Comparison of ENCODE assay signal across 9 mouse cellular contexts in the genomic region with DNA sequence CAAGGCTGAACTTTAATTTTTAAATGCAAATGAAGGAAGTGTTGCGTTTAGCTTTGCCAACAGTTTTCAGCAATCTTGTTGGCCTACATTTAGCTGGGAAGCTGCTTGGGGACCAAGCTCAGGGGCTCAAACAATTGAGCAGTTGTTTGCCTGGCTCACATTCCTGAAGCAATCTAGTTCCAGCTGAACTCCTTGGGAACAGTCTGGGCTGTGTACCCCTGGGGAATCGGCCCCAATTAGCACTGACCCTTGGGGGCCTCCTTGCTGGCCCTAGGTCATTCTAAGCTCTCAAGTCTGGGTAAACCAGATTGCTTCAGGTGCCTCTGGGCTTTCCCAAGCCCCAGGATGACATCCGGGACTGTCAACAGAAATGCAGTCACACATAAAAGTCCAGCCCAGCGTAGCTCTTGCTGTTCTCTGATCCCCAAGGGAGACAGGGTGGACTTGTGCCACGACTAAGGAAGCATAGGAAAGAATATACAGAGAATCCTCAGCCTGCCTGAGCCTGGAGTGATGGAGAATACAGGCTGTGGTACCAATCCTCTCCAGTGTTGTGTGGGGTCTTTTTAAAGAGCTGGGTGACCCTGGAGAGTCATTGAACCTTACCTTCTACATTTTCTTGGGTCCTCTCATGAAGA.
DNase-seq lines count a peak whose midpoint lies in the region; ATAC-seq lines count a peak whose summit lies in the region.
"Had no signal": no experiment of that assay in that cellular context is flagged by ENCODE, and none has a peak within 500 bp of the region (broad histone marks: within the 10 kb centered on the region; RNA-seq: fewer than 3 reads in every experiment).

No protein-coding gene starts in this region.

- H3K27me3 ChIP-seq in neural tube, embryonic 11.5 days (ENCODE audit: control insufficient read depth, insufficient read depth, low read length), result no peaks in the 10 kb centered on the region
- H3K27me3 ChIP-seq in liver, embryonic 11.5 days (replicated peaks; ENCODE audit: control insufficient read depth, insufficient read depth, low read length), result no peaks in the 10 kb centered on the region

- no peak for ATAC-seq in neural tube, embryonic 11.5 days (ENCODE audit: insufficient read depth, low FRiP score, low TSS enrichment)
- no peak for ATAC-seq in monocyte, adult 5-6 weeks (replicated peaks; ENCODE audit: insufficient number of reproducible peaks, low FRiP score, low TSS enrichment, poor library complexity, severe bottlenecking)
- ATAC-seq in liver, embryonic 11.5 days (replicated peaks; ENCODE audit: low FRiP score), result no peak

- WGBS in neural tube, embryonic 11.5 days, result 46% methylated on average over 5 of the region's 5 CpGs
- WGBS in liver, embryonic 11.5 days, result 63% methylated on average over 5 of the region's 5 CpGs

- H3K4me3 ChIP-seq in neural tube, embryonic 11.5 days (ENCODE audit: low read depth, low read length), result no peak overlapping the region
- H3K4me3 ChIP-seq in liver, embryonic 11.5 days (ENCODE audit: low read depth, low read length), result no peak overlapping the region

- H3K36me3 ChIP-seq in neural tube, embryonic 11.5 days (ENCODE audit: control insufficient read depth, insufficient read depth, low read length), result no peaks in the 10 kb centered on the region
- H3K36me3 ChIP-seq in liver, embryonic 11.5 days (ENCODE audit: control insufficient read depth, insufficient read depth, low read length), result no peaks in the 10 kb centered on the region

- peaks cover 15% of the 10 kb centered on the region; the same call in 1 of the 2 replicates for H3K4me1 ChIP-seq in neural tube, embryonic 11.5 days (ENCODE audit: control insufficient read depth, insufficient read depth, low read length)
- no peaks in the 10 kb centered on the region for H3K4me1 ChIP-seq in liver, embryonic 11.5 days (replicated peaks; ENCODE audit: control insufficient read depth, insufficient read depth, low read length)

- DNase-seq in neural tube, embryonic 11.5 days (ENCODE audit: low spot score), result peak; percentile 47
- no peak for DNase-seq in neural tube, embryonic 10.5 days (ENCODE audit: extremely low spot score, low spot score)
- DNase-seq in gastrocnemius, postnatal 25 days, result peak; percentile 20
- DNase-seq in layer of hippocampus, postnatal 36 days, result peak; percentile 35 to 40
- peak; percentile 20 for DNase-seq in right cerebral cortex, postnatal 25 days
- no peak for DNase-seq in liver, embryonic 11.5 days (ENCODE audit: low spot score)
- no peak for DNase-seq in cerebellum, adult 11 months

- H3K9me3 ChIP-seq in neural tube, embryonic 11.5 days (ENCODE audit: control insufficient read depth, low read length), result no peaks in the 10 kb centered on the region
- H3K9me3 ChIP-seq in liver, embryonic 11.5 days (ENCODE audit: control insufficient read depth, low read length), result no peaks in the 10 kb centered on the region; the same call in 1 of the 2 replicates

- no peak overlapping the region for H3K9ac ChIP-seq in neural tube, embryonic 11.5 days (ENCODE audit: low read length)
- H3K9ac ChIP-seq in liver, embryonic 11.5 days (ENCODE audit: low read depth, low read length), result no peak overlapping the region

- H3K27ac ChIP-seq in neural tube, embryonic 11.5 days (ENCODE audit: low read depth, low read length), result peak overlapping the region; percentile 86
- no peak overlapping the region for H3K27ac ChIP-seq in liver, embryonic 11.5 days (ENCODE audit: low read depth, low read length)
- H3K27ac ChIP-seq: macrophage had no signal

- H3K4me2 ChIP-seq in neural tube, embryonic 11.5 days (ENCODE audit: low read depth), result no peak overlapping the region
- no peak overlapping the region for H3K4me2 ChIP-seq in liver, embryonic 11.5 days

Comparison
In these comparisons a context has a peak if more than half of its experiments do, and no peak if none do; other contexts are left out.
1. DNase-seq: peak in neural tube, embryonic 11.5 days (single experiment), gastrocnemius, postnatal 25 days (single experiment), layer of hippocampus, postnatal 36 days (2 of 2) and right cerebral cortex, postnatal 25 days (single experiment); none in neural tube, embryonic 10.5 days (single experiment), liver, embryonic 11.5 days (single experiment) and cerebellum, adult 11 months (single experiment).